ENCODE assay signal across 24 mouse cellular contexts in genomic region chr5:55711786-55712185, GRCm38 (mm10).
DNase-seq lines count a peak whose midpoint lies in the region; ATAC-seq lines count a peak whose summit lies in the region.
"Had no signal": no experiment of that assay in that cellular context is flagged by ENCODE, and none has a peak within 500 bp of the region (broad histone marks: within the 10 kb centered on the region; RNA-seq: fewer than 3 reads in every experiment).

No protein-coding gene starts in this region.

- H3K36me3 ChIP-seq in embryonic facial prominence, embryonic 14.5 days (ENCODE audit: control insufficient read depth, insufficient read depth, low read length): no peaks in the 10 kb centered on the region
- no peaks in the 10 kb centered on the region for H3K36me3 ChIP-seq in embryonic facial prominence, embryonic 10.5 days (replicated peaks)
- H3K36me3 ChIP-seq: heart, embryonic 10.5 days; hindbrain, embryonic 15.5 days had no signal

- H3K4me3 ChIP-seq in embryonic facial prominence, embryonic 14.5 days (ENCODE audit: low read depth, low read length): no peak overlapping the region
- H3K4me3 ChIP-seq in embryonic facial prominence, embryonic 10.5 days: no peak overlapping the region
- H3K4me3 ChIP-seq: forebrain, embryonic 13.5 days; gastrocnemius, adult 2 months; heart, embryonic 10.5 days; hindbrain, embryonic 15.5 days had no signal

- no peak overlapping the region for H3K4me2 ChIP-seq in embryonic facial prominence, embryonic 14.5 days (ENCODE audit: low read depth, low read length)
- H3K4me2 ChIP-seq: forebrain, embryonic 13.5 days; hindbrain, embryonic 15.5 days had no signal

- no peaks in the 10 kb centered on the region for H3K27me3 ChIP-seq in embryonic facial prominence, embryonic 14.5 days (replicated peaks; ENCODE audit: control insufficient read depth, insufficient read depth, low read length)
- no peaks in the 10 kb centered on the region for H3K27me3 ChIP-seq in embryonic facial prominence, embryonic 10.5 days (replicated peaks; ENCODE audit: low read depth, poor library complexity, severe bottlenecking)
- H3K27me3 ChIP-seq: CH12.LX; forebrain, embryonic 13.5 days; hindbrain, embryonic 15.5 days; Patski had no signal

- no peak overlapping the region for H3K27ac ChIP-seq in embryonic facial prominence, embryonic 14.5 days (replicated peaks; ENCODE audit: low read depth, low read length)
- H3K27ac ChIP-seq in embryonic facial prominence, embryonic 10.5 days (replicated peaks): no peak overlapping the region
- H3K27ac ChIP-seq: forebrain, embryonic 13.5 days; gastrocnemius, adult 2 months; heart, embryonic 10.5 days; hindbrain, embryonic 15.5 days had no signal

- ATAC-seq in embryonic facial prominence, embryonic 14.5 days (ENCODE audit: low read depth): no peak
- ATAC-seq: forebrain, embryonic 13.5 days; forebrain, postnatal 0 days; inflammation-experienced regulatory T-cells, adult 6 months; Patski had no signal

- H3K9ac ChIP-seq in embryonic facial prominence, embryonic 14.5 days (ENCODE audit: low read depth, low read length): no peak overlapping the region
- H3K9ac ChIP-seq: forebrain, embryonic 13.5 days; forebrain, postnatal 0 days; hindbrain, embryonic 15.5 days had no signal

- H3K4me1 ChIP-seq in embryonic facial prominence, embryonic 14.5 days (ENCODE audit: control insufficient read depth, insufficient read depth, low read length): no peaks in the 10 kb centered on the region
- H3K4me1 ChIP-seq in embryonic facial prominence, embryonic 10.5 days: no peaks in the 10 kb centered on the region
- H3K4me1 ChIP-seq: forebrain, embryonic 13.5 days; heart, embryonic 10.5 days; hindbrain, embryonic 15.5 days had no signal

- 10% methylated on average over 1 of the region's 1 CpGs for WGBS in embryonic facial prominence, embryonic 14.5 days
- WGBS in embryonic facial prominence, embryonic 10.5 days: 10% methylated on average over 1 of the region's 1 CpGs

- DNase-seq in embryonic facial prominence, embryonic 14.5 days (ENCODE audit: low spot score): peak; percentile 4
- no peak for DNase-seq in embryonic facial prominence, embryonic 10.5 days (ENCODE audit: low spot score)
- DNase-seq in 416B (ENCODE audit: low read depth): peak; percentile 80
- peak; percentile 19 for DNase-seq in embryo, embryonic 10.5 days (ENCODE audit: low spot score)
- DNase-seq in retina, postnatal 1 day: peak; percentile 41
- no peak for DNase-seq in gastrocnemius, adult 18-20 months (ENCODE audit: low spot score)
- DNase-seq in left cerebral cortex, adult 11 months (ENCODE audit: low spot score): no peak
- DNase-seq: adrenal gland, adult 2 months; adrenal gland, postnatal 25 days; cerebellum, adult 2 months; cerebellum, postnatal 10 days; forebrain, postnatal 0 days; gastrocnemius, adult 2 months; gastrocnemius, postnatal 36 days; heart, adult 11 months; heart, postnatal 10 days; heart, postnatal 4 days; kidney, adult 11 months had no signal

- H3K9me3 ChIP-seq in embryonic facial prominence, embryonic 14.5 days (ENCODE audit: control insufficient read depth, low read length): no peaks in the 10 kb centered on the region
- H3K9me3 ChIP-seq in embryonic facial prominence, embryonic 10.5 days: no peaks in the 10 kb centered on the region
- H3K9me3 ChIP-seq: forebrain, embryonic 13.5 days; heart, embryonic 10.5 days; hindbrain, embryonic 15.5 days had no signal

Comparison
In these comparisons a context has a peak if more than half of its experiments do, and no peak if none do; other contexts are left out.
1. DNase-seq: peak in embryonic facial prominence, embryonic 14.5 days (single experiment), 416B (single experiment), embryo, embryonic 10.5 days (single experiment) and retina, postnatal 1 day (single experiment); none in embryonic facial prominence, embryonic 10.5 days (single experiment), gastrocnemius, adult 18-20 months (single experiment) and left cerebral cortex, adult 11 months (single experiment).